Mouse (Mus musculus): ENCODE data around the gene Spag16.
A peak's percentile ranks its signal among the peaks of the same experiment; 100 is the strongest.

Gene Spag16

GRCm38 (mm10) chr1:70442209-70443080 is 615.7 kb downstream of the Spag16 start:
- no peak for DNase-seq (ENCODE audit: low spot score)

GRCm38 (mm10) chr1:70479864-70480263 is 653.1 kb downstream of the Spag16 start:
- no peak for DNase-seq (ENCODE audit: low spot score)

GRCm38 (mm10) chr1:70518918-70519317 is 692.1 kb downstream of the Spag16 start:
- DNase-seq (ENCODE audit: low spot score) = no peak

- DNase-seq (ENCODE audit: low spot score) = no peak
Observed at GRCm38 (mm10) chr1:70527134-70527533, 700.4 kb downstream of the Spag16 start.

GRCm38 (mm10) chr1:70529771-70530170 is 703.0 kb downstream of the Spag16 start:
- peak; percentile 3 for DNase-seq (ENCODE audit: low spot score)

GRCm38 (mm10) chr1:70551839-70552238 is 725.1 kb downstream of the Spag16 start:
- no peak for DNase-seq (ENCODE audit: low spot score)

- DNase-seq (ENCODE audit: low spot score) = no peak
Observed at GRCm38 (mm10) chr1:70621805-70622204, 795.0 kb downstream of the Spag16 start.

- no peak for DNase-seq (ENCODE audit: low spot score)
Observed at GRCm38 (mm10) chr1:70624803-70625460, 798.2 kb downstream of the Spag16 start.

GRCm38 (mm10) chr1:70652719-70653118 is 825.9 kb downstream of the Spag16 start:
- DNase-seq (ENCODE audit: low spot score) = no peak

GRCm38 (mm10) chr1:70692529-70692928 is 865.8 kb downstream of the Spag16 start:
- DNase-seq (ENCODE audit: low spot score) = no peak

GRCm38 (mm10) chr1:70700270-70700669 is 873.5 kb downstream of the Spag16 start:
- DNase-seq (ENCODE audit: low spot score) = peak; percentile 17

- no peak for DNase-seq (ENCODE audit: low spot score)
Observed at GRCm38 (mm10) chr1:70703934-70704333, 877.2 kb downstream of the Spag16 start.

GRCm38 (mm10) chr1:70705821-70706220 is 879.1 kb downstream of the Spag16 start:
- DNase-seq (ENCODE audit: low spot score) = no peak

GRCm38 (mm10) chr1:70725045-70725444 is 898.3 kb downstream of the Spag16 start:
- DNase-seq (ENCODE audit: low spot score) = no peak

GRCm38 (mm10) chr1:70725655-70726066 is 898.9 kb downstream of the Spag16 start, which contains the start of gene Vwc2l:
Vwc2l (plus strand) TSS chr1:70725715.
- peak; percentile 24 for DNase-seq (ENCODE audit: low spot score)

Data from layer of hippocampus, adult 11-12 months (tissue).